Mouse (Mus musculus) cerebral cortex, adult 2 months (tissue): Measurements from ENCODE around the gene Nek8.

Source experiments
- WGBS: fragments of 180-500 bp; shearing (Covaris S2); methylation state at CpG from one replicate; pipeline ENCODE4 v1.1.7; 2018; 5-methylcytosine and 5-hydroxymethylcytosine counted together

Gene Nek8

DNA sequence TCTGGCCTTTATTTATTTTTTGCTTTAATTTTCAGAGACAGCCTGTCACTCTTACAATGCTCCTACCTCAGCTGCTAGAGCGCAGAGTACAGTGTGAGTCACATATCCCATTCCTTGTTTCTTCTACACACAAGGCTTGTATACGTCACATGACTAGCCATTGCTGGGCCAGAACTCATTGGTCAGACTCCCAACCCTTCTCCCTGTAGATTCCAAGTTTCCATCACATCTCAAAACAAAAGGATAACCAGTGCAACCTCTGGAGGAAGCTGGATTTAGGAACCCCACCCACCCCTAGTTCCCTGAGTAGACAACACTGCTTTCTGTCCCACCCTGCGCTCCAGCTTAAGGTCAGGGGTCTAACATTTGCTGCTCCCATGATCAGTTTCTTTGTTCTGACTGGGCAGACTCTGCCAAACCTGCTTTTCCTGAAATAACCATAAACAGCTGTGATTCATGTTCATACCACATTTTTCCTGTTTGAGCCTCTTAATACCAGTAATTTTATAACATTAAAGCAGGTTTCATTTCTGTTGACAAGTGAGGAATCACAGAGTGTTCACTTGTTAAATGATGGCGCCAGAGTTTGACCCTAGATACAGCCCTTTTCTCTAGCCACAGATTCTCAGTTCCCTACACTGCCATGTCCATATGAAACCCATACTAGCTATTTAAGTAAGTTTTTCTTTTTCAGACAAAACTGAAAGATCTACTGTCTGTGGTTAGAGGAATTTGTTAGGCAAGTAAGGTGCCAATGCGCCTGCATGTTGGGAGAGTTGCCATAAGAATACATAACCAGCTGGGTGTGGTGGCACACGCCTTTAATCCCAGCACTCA lies 29.6 kb downstream of the Nek8 start:
- WGBS: 80% methylated on average over 6 of the region's 6 CpGs

DNA sequence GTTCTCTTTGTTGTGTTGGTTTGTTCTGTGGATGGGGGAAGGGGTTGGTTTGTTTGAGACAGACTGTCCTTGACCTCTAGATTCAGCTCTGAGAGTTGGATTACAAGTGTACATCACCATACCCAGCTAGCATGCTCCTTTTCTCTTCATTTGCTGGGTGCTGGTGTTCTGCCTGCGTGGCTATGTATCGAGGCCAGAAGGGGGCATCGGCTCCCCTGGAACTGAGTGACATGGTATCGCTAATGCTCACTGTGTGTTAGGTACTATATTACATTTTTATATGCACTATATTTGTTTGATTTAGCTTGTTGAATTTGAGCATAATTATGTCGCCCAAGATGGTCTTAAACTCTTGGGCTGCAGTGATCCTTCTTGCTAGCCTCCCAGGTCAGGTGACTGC lies 30.3 kb downstream of the Nek8 start:
- WGBS: 80% methylated on average over 5 of the region's 5 CpGs

DNA sequence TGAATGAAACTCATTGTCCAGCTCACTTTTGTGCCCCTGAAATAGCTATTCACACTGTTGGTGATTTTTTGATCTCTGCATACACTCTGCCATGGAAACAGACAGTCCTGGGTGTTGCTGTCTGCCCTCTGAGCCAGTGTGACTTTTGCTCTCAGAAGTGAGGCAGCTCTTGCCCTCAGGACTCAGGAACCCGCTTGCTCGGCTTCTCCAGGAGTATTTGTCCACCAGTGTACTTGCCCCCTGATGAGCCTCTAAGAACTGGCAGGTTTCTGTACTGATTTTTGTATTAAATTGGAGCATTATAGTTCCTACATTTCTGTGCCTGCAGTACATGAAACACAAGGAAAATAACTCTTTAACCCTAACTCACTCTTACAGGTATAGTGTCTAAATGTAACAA lies 33.0 kb downstream of the Nek8 start:
- WGBS: 79% methylated on average over 2 of the region's 2 CpGs

DNA sequence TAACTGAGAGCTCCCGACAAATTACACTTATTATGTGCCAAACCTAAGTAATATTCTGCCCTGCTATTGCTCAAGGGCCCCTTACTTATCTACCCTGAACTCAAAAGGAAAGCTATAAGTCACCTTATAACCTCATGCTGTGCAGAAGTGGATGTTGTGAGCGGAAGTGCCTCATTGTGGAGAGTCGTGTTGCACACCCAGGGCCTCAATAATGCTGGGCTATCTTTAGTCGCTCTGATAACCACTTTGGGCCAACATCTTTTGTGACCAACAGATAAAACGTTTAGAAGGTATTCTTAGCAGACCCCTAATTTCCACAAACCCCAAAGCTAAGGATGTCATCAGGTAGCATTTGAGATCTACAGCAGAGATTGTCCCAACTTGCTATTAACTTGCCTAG lies 35.8 kb downstream of the Nek8 start:
- 82% methylated on average over 5 of the region's 5 CpGs for WGBS

DNA sequence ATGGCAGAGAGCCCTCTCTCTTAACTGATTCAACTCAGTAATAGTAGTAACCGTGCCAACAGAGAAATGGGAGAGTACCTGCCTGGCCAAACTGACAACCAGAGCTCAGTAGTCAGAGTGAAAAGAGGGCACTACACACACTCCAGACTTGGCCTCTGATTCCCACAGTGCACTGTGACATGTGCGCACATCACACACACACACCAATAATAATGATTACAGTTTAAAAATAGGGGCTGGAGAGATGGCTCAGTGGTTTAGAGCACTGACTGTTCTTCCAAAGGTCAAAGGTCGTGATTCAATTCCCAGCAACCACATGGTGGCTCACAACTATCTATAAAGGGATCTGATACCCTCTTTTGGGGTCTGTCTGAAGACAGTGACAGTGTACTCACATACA lies 38.5 kb downstream of the Nek8 start:
- 89% methylated on average over 3 of the region's 3 CpGs for WGBS

DNA sequence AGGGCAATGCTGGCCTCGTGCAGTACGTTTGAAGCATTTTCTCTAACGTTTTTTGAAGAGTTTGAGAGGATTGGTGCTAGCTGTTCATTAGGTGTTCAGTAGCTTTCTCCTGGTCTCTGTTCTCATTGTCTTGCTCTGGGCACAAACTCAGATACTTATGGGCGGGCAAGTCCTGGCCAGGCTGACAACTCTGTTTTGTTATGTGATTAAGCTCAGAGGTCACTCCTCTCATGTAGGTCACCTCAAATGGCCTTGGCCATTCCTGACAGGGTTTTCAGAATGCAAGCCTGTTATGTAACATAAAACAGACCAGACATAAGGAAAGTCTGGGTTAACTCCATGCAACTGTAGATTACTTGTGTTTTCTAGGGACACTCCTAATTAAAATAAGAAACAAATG lies 38.9 kb downstream of the Nek8 start:
- 65% methylated on average over 4 of the region's 4 CpGs for WGBS

DNA sequence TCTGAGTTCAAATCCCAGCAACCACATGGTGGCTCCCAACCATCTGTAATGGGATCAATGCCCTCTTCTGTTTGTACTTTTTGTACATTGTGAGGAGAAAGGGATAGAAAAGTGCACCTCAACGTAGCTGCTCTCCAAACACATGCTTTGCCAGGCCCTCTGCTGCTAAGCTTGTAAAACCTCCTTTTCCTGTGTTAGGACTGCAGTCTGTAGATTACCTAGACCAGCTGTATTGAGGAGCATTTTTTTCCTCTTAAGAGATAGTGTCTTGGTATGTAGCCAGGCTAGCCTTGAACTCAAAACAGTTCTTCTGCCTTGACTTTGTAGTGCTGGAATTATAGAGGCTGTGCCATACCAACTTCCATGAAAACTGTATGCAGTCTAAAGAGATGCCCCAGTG lies 40.3 kb downstream of the Nek8 start:
- WGBS: 43% methylated on average over 1 of the region's 1 CpGs

DNA sequence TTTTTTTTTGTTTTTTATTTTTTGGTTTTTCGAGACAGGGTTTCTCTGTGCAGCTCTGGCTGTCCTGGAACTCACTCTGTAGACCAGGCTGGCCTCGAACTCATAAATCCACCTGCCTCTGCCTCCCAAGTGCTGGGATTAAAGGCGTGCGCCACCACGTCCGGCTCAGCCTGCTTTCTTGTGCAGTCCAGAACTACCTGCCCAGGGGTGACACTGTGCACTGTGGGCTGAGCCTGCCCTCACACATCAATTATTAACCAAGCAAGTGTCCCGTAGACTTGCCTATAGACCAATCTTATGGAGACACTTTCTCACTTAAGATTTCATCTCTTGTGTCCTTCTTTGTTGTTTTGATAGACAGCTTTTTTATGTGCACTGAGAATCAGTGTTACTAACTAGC lies 41.2 kb downstream of the Nek8 start:
- 92% methylated on average over 7 of the region's 7 CpGs for whole genome bisulfite sequencing

DNA sequence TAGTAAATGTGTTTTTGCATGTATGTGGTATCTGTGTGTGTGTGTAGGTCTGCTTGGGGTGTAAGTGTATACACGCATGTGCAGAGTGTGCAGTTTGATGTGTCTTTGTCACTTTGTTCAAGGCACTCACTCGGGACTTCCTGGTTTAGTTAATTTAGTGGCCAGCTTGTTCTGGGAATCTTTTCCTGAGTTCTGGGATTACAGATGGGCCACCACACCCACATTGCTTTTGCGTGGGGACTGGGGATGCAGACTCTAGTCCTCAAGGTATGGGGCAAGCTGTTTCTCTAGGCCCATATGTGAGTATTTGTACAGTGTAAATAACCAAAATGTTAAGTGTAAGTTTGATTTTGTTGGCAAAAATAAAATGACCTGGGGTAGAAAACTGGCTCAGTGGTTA lies 42.1 kb downstream of the Nek8 start:
- 54% methylated on average over 3 of the region's 3 CpGs for WGBS

DNA sequence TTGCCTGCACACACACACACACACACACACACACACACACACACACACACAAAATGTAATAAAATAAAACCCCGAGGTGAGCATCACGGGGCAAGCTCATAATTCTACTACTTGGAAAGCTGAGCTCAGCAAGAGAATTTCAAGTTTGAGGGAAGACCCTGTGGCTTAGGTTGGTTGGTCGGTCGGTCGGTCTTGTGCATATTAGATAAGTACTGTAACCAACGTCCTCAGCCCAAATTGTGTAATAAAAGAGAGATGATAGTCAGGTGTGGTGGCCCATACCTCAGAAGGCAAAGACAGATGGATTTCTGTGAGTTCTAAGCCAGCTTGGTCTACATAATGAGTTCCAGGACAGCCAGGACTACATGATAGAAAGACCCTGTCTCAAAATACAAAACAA lies 42.6 kb downstream of the Nek8 start:
- WGBS: 93% methylated on average over 6 of the region's 6 CpGs

DNA sequence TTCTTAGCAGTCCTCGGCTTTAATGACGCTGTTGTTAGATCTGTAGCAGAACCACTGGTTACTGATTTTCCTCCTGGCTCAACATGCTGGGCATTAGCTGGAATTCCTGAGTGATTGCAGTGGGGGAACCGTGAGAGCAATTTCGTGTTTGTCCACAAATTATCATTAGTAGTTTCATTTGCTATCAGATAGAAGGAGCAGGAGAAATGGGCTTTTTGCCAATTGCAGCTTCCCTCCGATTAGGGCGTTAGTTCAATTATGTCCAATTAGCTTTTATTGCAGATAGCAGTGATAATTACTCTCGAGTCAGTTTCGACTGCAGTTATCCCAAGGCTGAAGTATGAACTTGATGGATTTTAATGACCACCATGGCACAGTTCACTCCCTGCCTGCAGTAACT lies 47.0 kb downstream of the Nek8 start:
- WGBS: 67% methylated on average over 8 of the region's 8 CpGs

DNA sequence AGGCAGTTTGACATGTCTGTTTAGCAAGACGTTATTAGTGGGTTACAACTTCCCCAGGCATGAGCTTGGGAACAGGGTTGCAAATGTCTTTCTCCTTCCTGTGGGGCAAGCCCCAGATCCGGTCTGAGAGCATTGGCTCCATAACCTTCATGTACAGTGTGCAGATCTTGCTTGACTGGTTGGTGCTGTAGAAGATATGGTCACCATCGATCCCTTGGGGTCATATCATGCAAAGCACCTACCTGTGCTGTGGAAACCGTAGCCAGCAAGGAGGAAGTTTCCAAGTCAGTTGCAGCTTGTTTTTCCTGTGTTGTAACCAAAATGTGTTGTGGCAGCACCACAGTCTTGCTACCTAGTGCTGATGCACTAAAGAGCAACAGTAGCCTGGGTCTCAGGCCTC lies 49.7 kb downstream of the Nek8 start:
- WGBS: 83% methylated on average over 4 of the region's 4 CpGs

DNA sequence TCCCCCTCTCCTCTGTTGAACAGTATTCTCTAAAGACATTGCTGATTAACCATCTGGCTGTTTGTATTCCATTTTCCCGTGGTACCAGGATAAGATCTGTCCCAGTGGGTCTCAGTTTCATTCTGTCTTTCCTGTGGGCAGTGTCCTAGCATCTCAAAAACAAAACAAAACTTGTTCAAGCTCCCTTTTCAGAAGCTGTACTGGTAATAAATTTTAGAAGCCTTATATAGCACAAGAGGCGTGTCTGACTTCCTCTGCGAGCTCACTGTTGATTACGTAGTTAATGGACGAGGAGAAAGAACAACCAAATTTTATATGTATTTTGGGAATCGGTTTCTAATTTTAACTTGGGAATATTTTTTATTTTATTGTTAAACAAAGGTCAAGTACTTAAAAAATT lies 50.8 kb downstream of the Nek8 start:
- WGBS: 55% methylated on average over 6 of the region's 6 CpGs

DNA sequence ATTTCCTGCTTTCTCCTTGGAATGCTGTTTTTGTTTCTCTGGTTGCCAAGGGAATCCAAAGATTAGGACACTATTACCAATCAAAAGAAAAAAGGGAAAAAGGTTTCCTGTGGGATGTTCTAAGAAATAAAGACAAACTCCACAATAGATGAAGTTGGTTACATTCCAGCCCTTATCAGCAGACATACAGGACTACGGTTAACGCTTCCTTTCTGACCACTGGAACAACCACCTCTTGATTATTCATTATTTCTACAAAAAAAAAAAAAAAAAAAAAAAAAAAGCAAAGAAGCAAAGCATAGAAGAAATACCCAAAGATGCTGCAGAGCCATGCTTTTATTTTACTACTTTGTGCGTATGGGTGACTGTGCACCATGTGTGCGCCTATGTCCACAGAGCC lies 53.7 kb downstream of the Nek8 start:
- WGBS: 88% methylated on average over 4 of the region's 4 CpGs

DNA sequence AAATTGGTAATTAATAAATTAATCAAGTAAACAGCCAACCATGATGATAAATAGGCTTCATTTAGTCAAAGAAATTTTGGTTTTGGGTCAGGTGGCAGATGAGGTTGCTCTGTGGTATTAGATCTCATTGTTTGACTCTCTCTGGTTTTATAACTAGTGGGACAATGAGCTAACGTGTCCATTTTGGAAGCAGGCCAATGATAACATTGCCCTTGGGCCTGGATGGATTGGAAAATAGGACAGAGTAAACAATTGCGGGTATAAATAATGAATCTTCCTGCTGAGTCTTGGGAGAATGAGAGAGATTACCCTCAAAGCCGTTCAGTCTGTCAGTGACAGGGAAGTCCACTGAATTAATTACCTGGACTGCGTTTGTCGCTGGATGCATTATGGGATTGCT lies 55.3 kb downstream of the Nek8 start:
- WGBS: 50% methylated on average over 5 of the region's 5 CpGs

DNA sequence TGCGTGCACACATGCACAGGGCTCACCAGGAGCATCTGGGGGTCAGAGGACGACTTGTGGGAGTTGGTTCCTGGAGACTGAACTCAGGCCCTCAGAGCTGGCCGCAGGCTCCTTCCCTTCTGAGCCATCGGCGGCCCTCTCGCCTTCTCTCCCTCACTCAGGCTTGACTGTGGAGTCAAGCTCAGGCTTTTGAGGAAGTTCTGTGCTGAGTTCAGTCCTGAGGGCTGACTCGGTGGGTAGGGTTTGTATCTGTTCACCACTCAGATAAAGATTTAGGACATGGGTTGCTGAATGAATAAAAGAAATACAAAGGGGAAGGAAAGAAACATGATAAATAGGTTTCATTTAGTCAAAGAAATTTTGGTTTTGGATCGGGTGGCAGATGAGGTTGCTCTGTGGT lies 56.6 kb downstream of the Nek8 start:
- 73% methylated on average over 8 of the region's 8 CpGs for WGBS

DNA sequence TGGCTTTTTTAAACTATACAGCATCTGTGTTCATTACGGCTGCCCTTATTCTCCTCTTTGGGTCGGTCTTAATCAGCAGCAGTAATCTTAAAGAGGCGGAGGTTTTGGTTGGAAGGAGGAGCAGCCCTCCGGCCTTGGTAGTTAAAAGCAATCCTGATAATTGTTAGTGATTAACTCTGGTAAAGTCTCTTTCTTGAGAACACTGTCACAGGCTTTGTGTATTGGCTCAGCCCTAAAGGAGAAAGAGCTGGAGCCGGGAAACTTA lies 60.4 kb downstream of the Nek8 start:
- WGBS: 23% methylated on average over 5 of the region's 5 CpGs
